Mouse (Mus musculus): ENCODE measurements around the gene Treml2.
"Not testable (repeated sequence)": the region's sequence is repeated elsewhere in the genome, so short reads cannot be mapped to it uniquely, and the experiment has no call there.

DNA sequence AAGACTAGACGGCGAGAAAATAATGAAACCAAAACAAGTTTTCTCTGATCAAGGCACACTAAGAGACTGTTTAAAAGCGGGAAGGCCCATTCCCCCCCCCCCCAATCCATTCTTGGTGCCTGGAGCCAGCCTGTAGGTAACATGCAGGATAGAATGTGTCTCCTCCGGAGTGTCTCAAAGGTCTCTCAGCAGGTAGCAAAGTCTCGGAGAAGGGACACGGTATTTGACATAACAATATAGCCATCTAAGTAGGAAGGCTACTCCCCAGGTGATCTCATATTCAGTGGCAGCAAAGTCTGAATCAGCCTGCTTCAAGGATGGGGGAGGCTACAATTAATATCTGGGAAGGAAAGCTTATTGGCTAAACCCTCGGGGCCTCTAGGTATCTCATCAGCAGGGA lies 53.7 kb downstream of the Treml2 start:
- TF ChIP-seq CTCF (IDR thresholded peaks at IDR 0.05; ENCODE audit: low read depth, low read length); POLR2AphosphoS5 (IDR thresholded peaks at IDR 0.05; ENCODE audit: insufficient replicate concordance, low read depth, low read length); GATA1 (IDR thresholded peaks at IDR 0.05; ENCODE audit: borderline replicate concordance, low read length): not testable (repeated sequence)
